Mouse (Mus musculus): ENCODE results near the gene Abcb10.

- no peak for TF ChIP-seq GATA1 (IDR thresholded peaks at IDR 0.05; ENCODE audit: low read length)
- no peak for TF ChIP-seq TAL1 (IDR thresholded peaks at IDR 0.05; ENCODE audit: low read length)
These were observed 70.7 kb downstream of the Abcb10 start for GRCm38 (mm10) chr8:123912265-123912664.

All from erythroblast, embryonic 14.5 days (primary cell).